Mouse (Mus musculus) cerebellum, adult 2 months (tissue): ENCODE measurements around the gene Galm. TPM values are rescaled to one million over a fixed set of nuclear protein-coding genes. Genes with fewer than 3 reads are reported as not detected.
A peak's percentile ranks its signal among the peaks of the same experiment; 100 is the strongest.

Experiments used
- DNase-seq, 2 experiments: peaks; one replicate each; pipeline ENCODE4 v3.0.0; 2021
- H3K27ac ChIP-seq: fragments of 200-500 bp; 2 replicates; pipeline ENCODE4 v1.5.1; 2012; ENCODE audit warnings: low read length, control low read depth, inconsistent platforms; ENCODE audit not compliant: insufficient read depth
- H3K27me3 ChIP-seq: fragments of 200-500 bp; 2 replicates; pipeline ENCODE4 v1.6.1; 2012; ENCODE audit warnings: inconsistent platforms, mild to moderate bottlenecking, low read length, moderate library complexity; ENCODE audit not compliant: control insufficient read depth, insufficient read depth
- H3K4me1 ChIP-seq: fragments of 200-500 bp; 2 replicates; pipeline ENCODE4 v1.6.1; 2011; ENCODE audit warnings: low read length; ENCODE audit not compliant: control insufficient read depth, insufficient read depth
- H3K4me3 ChIP-seq: fragments of 200-500 bp; replicated peaks from 2 replicates; pipeline ENCODE3; 2011; ENCODE audit warnings: mild to moderate bottlenecking, low read depth, low read length, control low read depth; ENCODE audit not compliant: insufficient read depth
- CTCF ChIP-seq: fragments of 200-500 bp; IDR thresholded peaks from 2 replicates; pipeline ENCODE4 v1.5.1; 2011; ENCODE audit warnings: low read depth, mild to moderate bottlenecking, control low read depth, low read length, moderate library complexity, borderline replicate concordance; ENCODE audit not compliant: insufficient read depth
- POLR2A ChIP-seq: fragments of 200-500 bp; IDR thresholded peaks from 2 replicates; pipeline ENCODE4 v1.6.1; 2011; ENCODE audit warnings: low read length, control low read depth, borderline replicate concordance; ENCODE audit not compliant: insufficient read depth
- WGBS: fragments of 180-500 bp; shearing (Covaris S2); methylation state at CpG from one replicate; pipeline ENCODE4 v1.1.7; 2018; 5-methylcytosine and 5-hydroxymethylcytosine counted together
- polyA plus RNA-seq: library from polyadenylated mRNA; depleted of rRNA; stranded (reverse); fragments of >200 nt; gene quantifications from 2 replicates; pipeline ENCODE4 v1.2.3, GENCODE M21; 2012

Gene Galm
- polyA plus RNA-seq, 1 experiment = 3.4 TPM

- WGBS = 55% methylated on average over 6 of the region's 6 CpGs
- DNase-seq = no peak
- Histone ChIP-seq H3K27ac (no peak overlapping the region), H3K4me1 (no peaks in the 10 kb centered on the region), H3K4me3 (no peak overlapping the region), H3K27me3 (no peaks in the 10 kb centered on the region; the same call in 1 of the 2 replicates)
- TF ChIP-seq POLR2A = no peak
- TF ChIP-seq CTCF = no peak
These were observed 35.3 kb upstream of the Galm start for GRCm38 (mm10) chr17:80091879-80092549.

DNA sequence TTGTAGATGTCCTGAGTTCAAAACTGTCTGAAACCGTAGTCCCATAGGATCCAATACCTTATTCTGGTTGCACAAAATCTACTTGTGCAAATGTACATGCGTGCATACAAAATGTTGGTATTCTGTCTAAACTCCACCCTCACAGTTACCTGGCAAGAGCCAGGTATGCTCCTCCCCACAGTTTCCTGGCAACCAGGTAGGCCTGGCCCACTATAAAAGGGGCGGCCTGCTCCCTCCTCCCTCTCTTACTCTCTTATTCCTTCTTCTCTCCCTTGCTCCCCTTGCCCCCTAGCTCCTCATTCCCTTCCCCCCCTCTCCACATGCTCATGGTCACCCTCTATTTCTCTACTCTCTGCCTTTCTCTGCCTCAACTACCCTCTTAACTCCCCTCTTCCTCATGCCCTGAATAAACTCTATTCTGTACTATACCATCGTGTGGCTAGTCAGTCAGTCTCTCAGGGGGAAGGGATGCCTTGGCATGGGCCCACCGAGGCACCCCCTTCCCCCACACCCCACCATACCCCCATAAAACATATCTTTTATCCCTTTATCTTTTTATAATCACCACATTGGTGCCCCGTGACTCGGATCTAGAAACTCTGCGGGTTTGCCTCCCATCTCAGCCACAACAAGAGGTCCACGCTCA lies 31.9 kb upstream of the Galm start:
- no peaks in the 10 kb centered on the region for H3K4me1 ChIP-seq
- no peak for DNase-seq
- no peak overlapping the region for H3K4me3 ChIP-seq
- 81% methylated on average over 9 of the region's 9 CpGs for WGBS
- TF ChIP-seq CTCF (no peak), POLR2A (no peak)
- H3K27ac ChIP-seq = no peak overlapping the region
- no peaks in the 10 kb centered on the region; the same call in 1 of the 2 replicates for H3K27me3 ChIP-seq

DNA sequence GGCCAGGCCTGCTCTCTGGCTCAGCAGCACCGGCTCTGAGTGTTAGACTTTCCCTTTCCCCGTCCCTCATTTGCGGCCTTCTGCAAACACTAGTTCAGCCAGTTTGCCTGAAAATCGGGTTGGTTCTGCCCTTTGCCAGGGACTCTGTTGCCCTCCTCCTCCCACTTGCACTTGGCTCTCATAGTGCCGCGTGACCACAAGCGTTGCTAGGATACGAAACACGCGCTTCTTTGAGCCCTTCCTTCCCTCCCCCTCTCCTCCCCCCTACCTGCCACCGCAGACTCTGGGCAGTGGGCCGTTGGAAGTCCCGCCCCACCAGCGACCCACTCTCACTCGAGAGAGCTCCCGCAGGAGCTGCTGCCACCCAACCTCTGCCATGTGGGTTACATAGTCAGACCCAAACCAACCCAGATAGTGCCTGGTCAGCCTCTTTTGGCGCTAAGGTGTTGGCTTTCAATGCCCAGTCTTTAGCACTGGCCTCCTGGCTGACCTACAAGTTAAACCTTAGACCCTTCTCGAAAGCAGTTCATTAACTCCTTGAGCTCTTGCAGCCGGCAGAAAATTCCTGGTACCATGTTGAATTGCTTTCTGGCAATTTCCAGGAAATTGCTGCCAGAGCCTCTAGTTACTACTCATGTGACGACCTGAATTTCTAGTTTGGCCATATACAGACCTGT lies 31.1 kb upstream of the Galm start:
- H3K4me3 ChIP-seq = peak overlapping the region; percentile 17
- no peak overlapping the region for H3K27ac ChIP-seq
- no peaks in the 10 kb centered on the region for H3K4me1 ChIP-seq
- no peak for TF ChIP-seq POLR2A
- TF ChIP-seq CTCF = no peak
- H3K27me3 ChIP-seq = no peaks in the 10 kb centered on the region; the same call in 1 of the 2 replicates
- WGBS = 15% methylated on average over 20 of the region's 20 CpGs
- peak; percentile 18 to 44 for DNase-seq

DNA sequence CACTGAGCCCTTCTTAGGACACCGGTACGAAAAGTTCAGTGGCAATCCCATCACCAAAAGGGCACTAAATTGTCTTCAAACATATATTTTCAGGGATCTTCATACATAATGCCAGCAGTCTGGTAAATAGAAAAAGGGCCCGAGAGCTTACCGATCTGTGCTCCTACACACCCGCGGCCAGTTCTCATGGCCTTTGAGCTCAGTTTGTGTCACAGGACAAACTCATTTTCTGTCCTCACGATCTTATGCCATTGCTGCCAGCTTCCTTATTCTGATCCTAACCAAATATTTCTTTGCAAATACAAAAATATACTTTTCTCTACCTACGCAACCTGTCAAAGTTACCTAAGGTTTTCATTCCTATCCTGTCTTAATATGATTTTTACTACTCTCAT lies 30.6 kb upstream of the Galm start:
- H3K27me3 ChIP-seq = no peaks in the 10 kb centered on the region; the same call in 1 of the 2 replicates
- no peak overlapping the region for H3K27ac ChIP-seq
- TF ChIP-seq POLR2A = no peak
- TF ChIP-seq CTCF = no peak
- no peaks in the 10 kb centered on the region for H3K4me1 ChIP-seq
- DNase-seq = no peak
- 92% methylated on average over 8 of the region's 8 CpGs for WGBS
- no peak overlapping the region for H3K4me3 ChIP-seq

DNA sequence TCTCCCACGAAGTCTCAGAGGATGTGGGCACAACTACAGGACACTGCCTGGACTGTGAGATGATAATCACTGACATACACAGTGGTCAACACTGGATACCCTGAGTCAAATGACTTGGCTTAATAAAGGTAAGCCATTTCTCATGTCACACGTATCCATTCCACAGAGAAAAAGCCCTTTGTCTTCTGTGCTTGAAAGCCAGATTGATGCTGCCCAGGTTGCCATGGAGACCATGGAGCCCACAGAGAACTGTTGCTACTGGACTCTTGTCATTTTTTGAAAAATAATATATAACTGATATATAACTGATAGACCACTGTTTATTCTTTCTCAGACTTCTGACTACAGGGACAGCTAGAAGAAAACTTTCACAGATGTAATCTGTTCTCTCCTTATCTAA lies 30.1 kb upstream of the Galm start:
- Histone ChIP-seq H3K27ac (no peak overlapping the region), H3K4me1 (no peaks in the 10 kb centered on the region), H3K27me3 (no peaks in the 10 kb centered on the region; the same call in 1 of the 2 replicates), H3K4me3 (no peak overlapping the region)
- DNase-seq = no peak
- 52% methylated on average over 2 of the region's 2 CpGs for WGBS
- no peak for TF ChIP-seq CTCF

- Histone ChIP-seq H3K27ac (no peak overlapping the region), H3K27me3 (no peaks in the 10 kb centered on the region; the same call in 1 of the 2 replicates), H3K4me1 (no peaks in the 10 kb centered on the region), H3K4me3 (no peak overlapping the region)
- DNase-seq = no peak
- no peak for TF ChIP-seq POLR2A
- TF ChIP-seq CTCF = no peak
- WGBS = 93% methylated on average over 6 of the region's 6 CpGs
These were observed 27.4 kb upstream of the Galm start for GRCm38 (mm10) chr17:80099823-80100222.

GRCm38 (mm10) chr17:80105348-80105978 lies 21.8 kb upstream of the Galm start:
- DNase-seq = no peak
- Histone ChIP-seq H3K27me3 (no peaks in the 10 kb centered on the region), H3K27ac (no peak overlapping the region), H3K4me3 (no peak overlapping the region), H3K4me1 (no peaks in the 10 kb centered on the region)
- 87% methylated on average over 10 of the region's 10 CpGs for WGBS
- TF ChIP-seq POLR2A = no peak
- TF ChIP-seq CTCF = no peak

- Histone ChIP-seq H3K27ac (no peak overlapping the region), H3K4me1 (no peaks in the 10 kb centered on the region), H3K27me3 (no peaks in the 10 kb centered on the region), H3K4me3 (no peak overlapping the region)
- no peak for TF ChIP-seq POLR2A
- TF ChIP-seq CTCF = no peak
- WGBS = 80% methylated on average over 5 of the region's 5 CpGs
- no peak for DNase-seq
These were observed 14.5 kb upstream of the Galm start for GRCm38 (mm10) chr17:80112665-80113305.
